Mouse (Mus musculus) intestine, embryonic 15.5 days (tissue): Measurements from ENCODE around the gene Psmd2. TPM values are rescaled to one million over a fixed set of nuclear protein-coding genes. Genes with fewer than 3 reads are reported as not detected.

Experiments
- ATAC-seq: fragments of 200-750 bp; cut with Nextera tagmentation; 2 replicates; pipeline ENCODE4 v1.8.0; 2017; ENCODE audit warnings: moderate TSS enrichment, moderate library complexity
- H3K27ac ChIP-seq: fragments of 300-500 bp; sonication (generic); 2 replicates; pipeline ENCODE4 v1.5.1; 2015; ENCODE audit warnings: mild to moderate bottlenecking, inconsistent platforms
- H3K27me3 ChIP-seq: fragments of 300-500 bp; sonication (generic); replicated peaks from 2 replicates; pipeline ENCODE4 v1.6.1; 2015; ENCODE audit warnings: inconsistent platforms
- H3K36me3 ChIP-seq: fragments of 300-500 bp; sonication (generic); 2 replicates; pipeline ENCODE4 v1.6.1; 2015; ENCODE audit warnings: inconsistent platforms
- H3K4me1 ChIP-seq: fragments of 300-500 bp; sonication (generic); replicated peaks from 2 replicates; pipeline ENCODE4 v1.6.1; 2015; ENCODE audit warnings: inconsistent platforms
- H3K4me2 ChIP-seq: fragments of 300-500 bp; sonication (generic); replicated peaks from 2 replicates; pipeline ENCODE4 v1.6.1; 2015; ENCODE audit warnings: mild to moderate bottlenecking, inconsistent platforms
- H3K4me3 ChIP-seq: fragments of 300-500 bp; sonication (generic); replicated peaks from 2 replicates; pipeline ENCODE4 v1.5.1; 2015; ENCODE audit warnings: inconsistent platforms
- H3K9ac ChIP-seq: fragments of 300-500 bp; sonication (generic); 2 replicates; pipeline ENCODE4 v1.6.1; 2015; ENCODE audit warnings: inconsistent platforms
- H3K9me3 ChIP-seq: fragments of 300-500 bp; sonication (generic); 2 replicates; pipeline ENCODE4 v1.6.1; 2016; ENCODE audit warnings: inconsistent platforms
- WGBS: fragments of 180-500 bp; shearing (Covaris S2); methylation state at CpG from one replicate; pipeline ENCODE4 v1.1.7; 2015; 5-methylcytosine and 5-hydroxymethylcytosine counted together
- polyA plus RNA-seq: library from polyadenylated mRNA; unstranded; fragments of >200 nt; fragmentation: Nextera tagmentation; extraction: Ambion mirVana; gene quantifications from 2 replicates; pipeline ENCODE4 v1.2.1, GENCODE M21; 2015

Psmd2 gene
- polyA plus RNA-seq, 1 experiment from 2014 or later, result 283 TPM

DNA sequence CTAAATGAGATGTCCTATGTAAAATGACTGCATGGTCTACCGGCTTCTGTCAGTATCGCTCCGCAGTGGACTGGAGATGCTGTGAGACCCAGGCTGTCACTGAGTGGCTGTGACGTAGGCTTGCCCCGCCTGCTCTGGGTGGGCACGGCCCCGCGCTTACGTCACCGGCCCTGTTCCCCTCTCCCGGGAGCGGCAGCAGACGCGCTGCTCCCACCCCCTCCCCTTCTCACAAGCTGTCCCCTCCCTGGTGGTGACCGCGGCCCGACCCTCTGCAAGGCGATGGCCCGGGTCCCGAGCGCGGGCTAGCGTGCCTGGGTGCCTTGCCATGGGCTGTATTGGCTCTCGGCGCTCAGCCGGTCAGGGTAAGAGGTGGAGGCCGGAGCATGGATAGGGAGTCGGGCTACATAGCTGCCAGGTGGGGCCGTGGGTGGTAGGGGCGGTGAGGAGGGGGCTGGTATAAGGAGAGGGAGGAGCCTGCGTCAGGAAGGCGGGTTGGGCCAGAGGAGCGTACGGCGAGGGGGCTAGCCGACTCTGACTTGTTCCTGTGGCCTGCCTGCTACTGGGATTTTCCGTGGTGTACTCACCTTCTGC lies 41.8 kb downstream of the Psmd2 start, which contains the start of gene Fam131a:
TSS of gene Fam131a (plus strand) at position 131 of the 591 bp plus-strand sequence.
- Histone ChIP-seq H3K9me3 (no peaks in the 10 kb centered on the region), H3K27ac (peak within 1 kb of the TSS; percentile 84), H3K4me3 (peak within 1 kb of the TSS; percentile 64), H3K36me3 (peaks cover 22% of the 10 kb centered on the region), H3K9ac (peak within 1 kb of the TSS; percentile 71), H3K4me2 (peak within 1 kb of the TSS; percentile 92), H3K27me3 (no peaks in the 10 kb centered on the region), H3K4me1 (peaks cover 28% of the 10 kb centered on the region)
- WGBS, result under 1% methylated on average over 37 of the region's 37 CpGs
- peak; percentile 93 for ATAC-seq

DNA sequence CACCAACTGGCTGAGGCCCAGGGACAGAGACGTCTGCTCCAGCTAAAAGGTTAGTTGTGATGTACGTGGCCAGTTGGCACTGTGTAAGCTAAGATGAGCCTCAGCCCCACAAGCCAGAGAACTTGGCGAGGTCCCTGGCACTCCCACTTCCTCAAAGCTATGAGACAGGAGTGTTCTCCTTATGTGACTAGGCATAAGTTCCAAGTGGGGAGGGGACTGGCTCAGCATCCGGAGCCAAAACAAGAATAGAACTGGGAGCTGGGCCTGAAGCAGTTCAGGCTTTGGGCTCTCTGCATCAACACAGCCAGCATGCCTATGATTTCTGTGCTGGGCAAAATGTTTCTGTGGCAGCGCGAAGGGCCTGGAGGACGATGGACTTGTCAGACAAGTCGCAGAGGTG lies 43.3 kb downstream of the Psmd2 start:
- no peak overlapping the region for H3K9ac ChIP-seq
- peaks cover 8% of the 10 kb centered on the region for H3K36me3 ChIP-seq
- H3K4me3 ChIP-seq, result no peak overlapping the region
- no peak for ATAC-seq
- 77% methylated on average over 8 of the region's 8 CpGs for WGBS
- peaks cover 28% of the 10 kb centered on the region for H3K4me1 ChIP-seq
- H3K4me2 ChIP-seq, result peak overlapping the region; percentile 67
- H3K27ac ChIP-seq, result no peak overlapping the region
- H3K9me3 ChIP-seq, result no peaks in the 10 kb centered on the region
- H3K27me3 ChIP-seq, result no peaks in the 10 kb centered on the region

DNA sequence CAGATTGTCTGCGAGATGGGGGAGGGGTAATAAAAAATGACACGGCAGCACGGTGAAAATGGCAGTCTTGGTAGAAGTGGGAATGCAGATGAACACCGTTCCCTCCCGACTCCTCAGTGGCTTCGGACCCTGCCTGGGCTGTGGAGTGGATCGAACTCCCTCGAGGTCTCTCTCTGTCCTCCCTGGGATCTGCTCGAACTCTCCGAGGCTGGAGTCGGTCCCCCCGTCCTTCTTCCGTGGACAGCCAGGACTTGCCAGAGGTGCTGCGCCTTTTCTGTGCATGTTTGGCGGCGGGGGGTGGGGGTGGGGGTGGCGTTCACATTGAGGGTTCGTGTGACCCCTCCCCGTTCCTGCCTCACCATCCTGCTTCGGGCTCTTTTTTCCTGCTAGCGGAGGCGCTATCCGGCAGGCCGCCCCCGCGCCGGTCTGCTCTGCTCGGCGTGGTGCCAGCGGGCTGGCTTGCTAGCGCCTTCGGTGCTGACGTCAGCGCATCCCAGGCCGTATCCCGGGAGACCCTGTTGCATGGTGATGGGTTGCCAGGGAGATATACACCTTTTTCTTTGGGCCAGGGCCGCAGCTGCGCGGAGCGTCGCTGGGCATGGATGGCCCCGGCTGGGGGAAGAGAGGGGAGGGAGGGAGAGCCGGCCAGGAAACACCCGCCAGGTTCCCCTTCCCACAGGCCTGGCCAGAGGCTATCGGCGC lies 44.3 kb downstream of the Psmd2 start:
- 5% methylated on average over 46 of the region's 46 CpGs for WGBS
- Histone ChIP-seq H3K4me2 (peak overlapping the region; percentile 67), H3K27me3 (no peaks in the 10 kb centered on the region), H3K9me3 (no peaks in the 10 kb centered on the region), H3K36me3 (peaks cover 5% of the 10 kb centered on the region), H3K27ac (no peak overlapping the region), H3K9ac (peak overlapping the region; percentile 35), H3K4me3 (peak overlapping the region; percentile 31), H3K4me1 (peaks cover 28% of the 10 kb centered on the region)
- peak; percentile 64 for ATAC-seq

DNA sequence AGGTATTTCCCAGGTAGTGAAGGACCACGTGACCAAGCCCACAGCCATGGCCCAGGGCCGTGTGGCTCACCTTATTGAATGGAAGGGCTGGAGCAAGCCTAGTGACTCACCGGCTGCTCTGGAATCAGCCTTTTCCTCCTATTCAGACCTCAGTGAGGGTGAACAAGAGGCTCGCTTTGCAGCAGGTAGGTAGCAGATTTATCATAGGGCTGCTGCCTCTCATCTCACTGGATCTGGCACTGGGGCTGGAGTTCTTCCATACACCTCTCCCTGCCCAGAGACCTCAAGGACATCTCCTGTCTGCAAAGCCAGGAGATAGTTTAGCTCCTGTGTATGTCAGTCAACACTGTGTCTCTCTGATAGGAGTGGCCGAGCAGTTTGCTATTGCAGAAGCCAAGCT lies 47.8 kb downstream of the Psmd2 start:
- H3K4me3 ChIP-seq, result no peak overlapping the region
- no peaks in the 10 kb centered on the region for H3K9me3 ChIP-seq
- no peaks in the 10 kb centered on the region for H3K27me3 ChIP-seq
- no peak overlapping the region for H3K27ac ChIP-seq
- peaks cover 30% of the 10 kb centered on the region for H3K4me1 ChIP-seq
- no peak overlapping the region for H3K4me2 ChIP-seq
- H3K9ac ChIP-seq, result no peak overlapping the region
- 78% methylated on average over 5 of the region's 5 CpGs for WGBS
- ATAC-seq, result no peak
- no peaks in the 10 kb centered on the region; the same call in 1 of the 2 replicates for H3K36me3 ChIP-seq

DNA sequence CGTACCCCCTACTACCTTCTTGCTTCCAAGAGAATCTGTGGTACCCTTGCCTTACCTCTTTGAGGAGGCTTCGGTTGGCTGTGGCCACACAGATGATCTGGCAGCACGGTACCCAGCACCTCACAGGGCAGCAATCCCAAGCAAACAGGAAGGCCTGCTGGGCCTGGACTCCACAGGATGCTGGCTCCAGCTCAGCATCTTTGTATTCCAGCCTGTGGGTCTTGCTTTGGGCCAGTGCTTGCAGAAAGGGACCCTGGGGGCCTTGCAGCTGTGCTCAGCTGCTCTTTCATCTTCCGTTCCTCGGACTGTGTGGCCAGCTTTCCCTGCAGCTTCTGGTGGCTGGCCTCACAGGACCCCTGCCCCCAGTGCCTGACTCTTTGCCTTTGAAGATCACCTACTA lies 48.6 kb downstream of the Psmd2 start:
- H3K9ac ChIP-seq, result no peak overlapping the region
- H3K4me1 ChIP-seq, result peaks cover 24% of the 10 kb centered on the region
- 52% methylated on average over 5 of the region's 5 CpGs for WGBS

DNA sequence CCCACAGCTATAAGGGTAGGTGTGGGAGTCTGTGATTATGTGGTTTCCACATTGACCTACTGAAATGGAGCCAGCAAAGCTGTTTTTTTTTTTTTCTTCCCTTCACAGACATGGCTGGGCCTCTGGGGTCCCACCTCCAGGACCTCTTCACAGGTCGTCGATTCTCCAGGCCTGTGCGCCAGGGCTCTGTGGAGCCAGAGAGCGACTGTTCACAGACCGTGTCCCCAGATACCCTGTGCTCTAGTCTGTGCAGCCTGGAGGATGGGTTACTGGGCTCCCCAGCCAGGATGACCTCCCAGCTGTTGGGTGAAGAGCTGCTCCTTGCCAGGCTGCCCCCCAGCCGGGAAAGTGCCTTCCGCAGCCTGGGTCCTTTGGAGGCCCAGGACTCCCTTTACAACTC lies 49.9 kb downstream of the Psmd2 start:
- Histone ChIP-seq H3K4me3 (no peak overlapping the region), H3K9me3 (no peaks in the 10 kb centered on the region), H3K4me2 (no peak overlapping the region), H3K4me1 (peaks cover 12% of the 10 kb centered on the region), H3K27ac (peak overlapping the region; percentile 36; the same call in 1 of the 2 replicates), H3K36me3 (no peaks in the 10 kb centered on the region; the same call in 1 of the 2 replicates), H3K27me3 (no peaks in the 10 kb centered on the region), H3K9ac (peak overlapping the region; percentile 0; the same call in 1 of the 2 replicates)
- ATAC-seq, result no peak
- WGBS, result 58% methylated on average over 7 of the region's 7 CpGs

More for the DNA sequence above, 48.6 kb downstream of the Psmd2 start:
- no peak overlapping the region for H3K27ac ChIP-seq
- ATAC-seq, result no peak
- no peaks in the 10 kb centered on the region for H3K27me3 ChIP-seq
- H3K9me3 ChIP-seq, result no peaks in the 10 kb centered on the region
- H3K4me3 ChIP-seq, result no peak overlapping the region
- H3K36me3 ChIP-seq, result no peaks in the 10 kb centered on the region; the same call in 1 of the 2 replicates
- no peak overlapping the region for H3K4me2 ChIP-seq

DNA sequence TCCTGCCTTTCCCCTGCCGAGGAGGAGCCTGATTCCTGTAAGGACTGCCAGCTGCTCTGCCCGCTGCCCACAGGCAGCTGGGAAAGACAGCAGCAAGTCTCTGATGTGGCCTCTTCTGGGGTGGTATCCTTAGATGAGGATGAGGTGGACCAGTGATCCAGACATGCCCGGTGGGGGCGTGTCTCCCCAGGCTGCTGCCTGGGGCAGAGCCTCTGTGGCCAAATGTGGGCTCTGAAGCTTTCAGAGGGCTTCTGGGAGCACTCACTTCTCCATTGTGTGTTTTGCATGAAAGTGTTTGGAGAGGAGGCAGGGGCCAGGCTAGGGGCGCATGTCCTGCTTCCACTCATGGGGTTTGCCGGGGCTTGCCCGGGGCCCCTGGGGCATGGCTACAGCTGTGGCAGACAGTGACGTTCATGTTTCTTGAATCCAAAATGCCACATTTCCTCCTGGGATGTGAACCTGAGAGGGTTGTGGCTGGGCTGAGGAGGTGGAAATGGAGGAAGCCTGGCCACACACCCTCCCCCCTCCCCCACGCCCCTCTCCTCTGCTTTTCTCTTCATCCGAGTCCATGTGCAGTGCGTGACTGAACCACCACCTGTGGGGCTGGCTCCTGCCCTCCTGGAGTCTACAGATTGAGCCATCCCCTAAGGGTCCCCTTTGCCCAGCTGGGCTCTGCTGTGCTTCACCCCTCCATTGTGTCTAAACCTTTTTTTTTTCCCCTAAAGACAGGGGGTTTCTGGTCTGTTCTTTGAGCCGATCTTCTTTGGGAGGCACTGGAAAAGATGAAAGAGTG lies 50.5 kb downstream of the Psmd2 start:
- Histone ChIP-seq H3K27ac (peak overlapping the region; percentile 36; the same call in 1 of the 2 replicates), H3K4me2 (peak overlapping the region; percentile 12; the same call in 1 of the 2 replicates)
- peak; percentile 32; the same call in 1 of the 2 replicates for ATAC-seq

DNA sequence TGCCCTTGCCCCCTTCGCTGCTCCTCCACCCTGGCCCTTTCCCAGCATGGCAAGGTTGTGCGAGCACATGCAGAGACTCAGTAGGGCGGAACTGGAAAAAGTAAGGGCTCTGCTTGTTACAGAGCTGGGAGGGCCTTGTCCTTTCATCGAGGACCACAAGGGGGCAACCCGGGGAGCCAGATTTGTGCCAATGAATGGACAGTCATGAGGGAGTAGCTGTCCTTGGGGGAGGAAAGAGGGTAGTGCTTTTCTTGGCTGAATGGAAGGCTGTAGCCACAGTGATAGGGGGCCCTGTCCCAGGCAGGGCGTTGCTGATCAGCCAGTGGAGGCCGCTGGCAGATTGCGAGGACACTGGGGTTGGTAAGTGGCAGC lies 51.1 kb downstream of the Psmd2 start:
- H3K9me3 ChIP-seq, result no peaks in the 10 kb centered on the region
- peaks cover under 1% of the 10 kb centered on the region; the same call in 1 of the 2 replicates for H3K36me3 ChIP-seq
- H3K4me3 ChIP-seq, result no peak overlapping the region
- peak overlapping the region; percentile 12; the same call in 1 of the 2 replicates for H3K4me2 ChIP-seq
- 14% methylated on average over 8 of the region's 8 CpGs for WGBS
- H3K27me3 ChIP-seq, result no peaks in the 10 kb centered on the region
- H3K27ac ChIP-seq, result no peak overlapping the region
- H3K9ac ChIP-seq, result no peak overlapping the region
- peaks cover 12% of the 10 kb centered on the region for H3K4me1 ChIP-seq
- peak; percentile 79 for ATAC-seq

More for the DNA sequence above, 50.5 kb downstream of the Psmd2 start:
- peaks cover 12% of the 10 kb centered on the region for H3K4me1 ChIP-seq
- no peak overlapping the region for H3K4me3 ChIP-seq
- WGBS, result 41% methylated on average over 12 of the region's 12 CpGs
- H3K9ac ChIP-seq, result peak overlapping the region; percentile 0; the same call in 1 of the 2 replicates
- H3K36me3 ChIP-seq, result no peaks in the 10 kb centered on the region; the same call in 1 of the 2 replicates
- H3K9me3 ChIP-seq, result no peaks in the 10 kb centered on the region
- H3K27me3 ChIP-seq, result no peaks in the 10 kb centered on the region

DNA sequence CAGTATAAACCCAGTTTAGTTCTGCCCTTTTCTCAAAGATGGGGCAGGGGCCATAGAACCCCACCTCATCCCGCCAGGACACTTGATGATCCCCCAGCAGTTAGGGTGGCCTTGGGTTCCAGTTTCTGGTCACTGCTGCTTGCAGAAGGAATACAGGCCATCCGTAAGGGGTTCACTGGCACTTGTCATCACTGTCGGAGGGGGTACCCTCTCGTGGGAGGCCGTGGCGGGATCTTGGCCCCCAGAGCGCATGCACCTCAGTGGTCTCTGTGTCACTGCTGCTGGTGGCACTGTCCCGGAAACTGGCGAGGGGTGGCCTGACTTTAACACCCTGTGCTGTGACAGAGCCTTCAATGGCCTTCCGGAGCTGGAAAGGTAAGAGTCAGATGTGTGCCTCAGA lies 51.6 kb downstream of the Psmd2 start:
- H3K27ac ChIP-seq, result no peak overlapping the region
- H3K9me3 ChIP-seq, result no peaks in the 10 kb centered on the region
- no peak overlapping the region for H3K4me2 ChIP-seq
- 93% methylated on average over 10 of the region's 10 CpGs for WGBS
- no peaks in the 10 kb centered on the region for H3K27me3 ChIP-seq
- no peak for ATAC-seq
- H3K4me1 ChIP-seq, result peaks cover 12% of the 10 kb centered on the region
- no peak overlapping the region for H3K9ac ChIP-seq
- no peak overlapping the region for H3K4me3 ChIP-seq
- H3K36me3 ChIP-seq, result peaks cover 2% of the 10 kb centered on the region; the same call in 1 of the 2 replicates

DNA sequence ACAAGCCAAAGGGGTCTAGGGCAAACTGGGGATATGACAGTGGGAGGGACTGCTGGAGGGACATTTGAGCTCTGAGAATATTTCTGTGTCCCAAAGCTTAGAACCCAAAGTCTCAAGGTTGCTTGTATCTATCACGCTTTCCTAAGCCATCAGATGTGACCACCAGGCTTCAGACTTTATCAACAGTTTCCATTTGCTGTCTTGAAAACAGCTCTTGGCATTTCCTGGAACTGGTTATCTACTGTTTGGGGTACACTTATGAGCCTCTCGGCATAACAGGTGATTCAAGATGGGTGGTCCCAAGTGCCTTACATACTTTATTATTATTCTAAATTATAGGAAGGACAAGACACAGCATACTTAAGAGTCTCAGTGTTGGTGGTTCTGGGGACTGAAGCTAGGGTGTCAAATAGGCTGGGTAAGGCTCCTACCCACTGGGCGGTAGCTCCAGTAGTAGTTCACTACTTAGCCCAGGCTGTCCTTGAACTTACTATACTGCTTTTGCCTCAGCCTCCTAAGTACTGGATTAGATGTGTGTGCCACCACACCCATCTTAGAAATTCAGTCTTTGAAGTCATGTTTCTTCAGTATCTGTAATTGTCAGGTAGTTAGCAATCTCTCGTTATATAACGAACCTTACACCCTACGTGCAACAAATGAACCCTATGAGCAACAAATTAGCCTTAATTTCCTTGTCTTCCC lies 52.4 kb downstream of the Psmd2 start:
- peaks cover 4% of the 10 kb centered on the region; the same call in 1 of the 2 replicates for H3K36me3 ChIP-seq
- 87% methylated on average over 6 of the region's 6 CpGs for WGBS
- H3K4me3 ChIP-seq, result no peak overlapping the region
- no peak overlapping the region for H3K9ac ChIP-seq
- peaks cover 12% of the 10 kb centered on the region for H3K4me1 ChIP-seq
- no peaks in the 10 kb centered on the region for H3K9me3 ChIP-seq
- no peak for ATAC-seq
- no peaks in the 10 kb centered on the region for H3K27me3 ChIP-seq
- H3K27ac ChIP-seq, result no peak overlapping the region
- no peak overlapping the region for H3K4me2 ChIP-seq

DNA sequence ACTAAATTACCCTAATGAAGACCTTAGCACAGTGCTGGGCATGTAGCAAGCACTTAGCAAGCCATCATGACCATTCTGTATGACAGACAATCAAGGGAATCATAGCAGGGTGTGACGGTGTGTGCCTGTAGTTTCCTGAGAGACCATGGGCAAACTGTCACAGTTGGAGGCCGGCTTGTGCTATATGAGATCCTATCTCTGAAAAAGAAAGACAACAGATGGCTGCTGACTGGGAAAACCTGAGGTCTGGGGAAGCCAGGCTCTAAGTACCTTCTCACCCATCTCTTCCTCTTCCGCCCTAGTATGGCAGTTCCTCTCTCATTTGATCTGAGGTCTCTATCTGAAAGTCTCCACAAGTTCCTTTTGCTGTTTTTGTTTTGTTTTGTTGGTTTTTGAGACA lies 54.3 kb downstream of the Psmd2 start:
- H3K36me3 ChIP-seq, result peaks cover 10% of the 10 kb centered on the region; the same call in 1 of the 2 replicates
- peaks cover 12% of the 10 kb centered on the region for H3K4me1 ChIP-seq
- H3K27ac ChIP-seq, result no peak overlapping the region
- WGBS, result 85% methylated on average over 3 of the region's 3 CpGs
- no peaks in the 10 kb centered on the region for H3K27me3 ChIP-seq
- no peak overlapping the region for H3K9ac ChIP-seq
- H3K4me3 ChIP-seq, result no peak overlapping the region
- H3K9me3 ChIP-seq, result no peaks in the 10 kb centered on the region
- H3K4me2 ChIP-seq, result no peak overlapping the region
- ATAC-seq, result no peak
